Mouse (Mus musculus): Measurements from ENCODE around the gene D130043K22Rik.

D130043K22Rik gene

DNA sequence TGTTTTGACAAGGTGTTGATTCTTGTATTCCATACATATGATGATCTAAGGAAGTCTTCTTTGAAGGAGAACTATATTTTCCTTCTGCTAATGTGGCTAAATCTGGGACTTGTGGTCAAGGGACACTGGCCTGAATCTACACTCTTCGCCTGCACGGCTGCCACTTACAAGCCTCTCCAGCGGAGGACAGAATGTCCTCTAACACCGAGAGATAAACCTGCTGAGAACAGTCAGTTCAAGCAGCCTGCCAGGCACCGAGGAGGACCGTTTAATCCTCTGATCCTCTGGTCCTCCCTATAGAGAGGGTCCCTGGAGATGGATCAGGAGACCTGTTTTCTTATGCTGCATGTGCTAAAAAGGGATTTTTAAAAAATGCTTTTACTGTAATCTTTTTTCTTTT lies 58.5 kb downstream of the D130043K22Rik start:
- DNase-seq, result no peak

DNA sequence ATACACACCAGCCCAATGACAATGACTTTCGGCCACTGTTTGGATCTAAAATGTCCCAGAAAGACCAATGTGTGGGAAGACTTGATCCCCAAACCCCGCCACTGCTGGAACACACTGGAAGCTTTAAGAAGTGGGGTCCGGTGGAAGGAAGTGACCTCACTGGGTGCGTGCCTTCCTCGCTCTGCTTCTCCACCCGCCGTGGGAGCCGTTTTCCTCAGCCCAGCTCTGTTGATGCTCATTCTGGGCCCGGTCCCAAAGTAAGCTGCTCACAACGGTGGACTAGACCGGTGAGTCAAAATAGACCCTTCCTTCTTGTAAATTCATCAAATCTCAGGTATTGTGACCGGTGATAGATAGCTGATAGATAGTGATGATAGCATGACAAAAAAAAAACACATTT lies 60.5 kb downstream of the D130043K22Rik start:
- no peak for DNase-seq

DNA sequence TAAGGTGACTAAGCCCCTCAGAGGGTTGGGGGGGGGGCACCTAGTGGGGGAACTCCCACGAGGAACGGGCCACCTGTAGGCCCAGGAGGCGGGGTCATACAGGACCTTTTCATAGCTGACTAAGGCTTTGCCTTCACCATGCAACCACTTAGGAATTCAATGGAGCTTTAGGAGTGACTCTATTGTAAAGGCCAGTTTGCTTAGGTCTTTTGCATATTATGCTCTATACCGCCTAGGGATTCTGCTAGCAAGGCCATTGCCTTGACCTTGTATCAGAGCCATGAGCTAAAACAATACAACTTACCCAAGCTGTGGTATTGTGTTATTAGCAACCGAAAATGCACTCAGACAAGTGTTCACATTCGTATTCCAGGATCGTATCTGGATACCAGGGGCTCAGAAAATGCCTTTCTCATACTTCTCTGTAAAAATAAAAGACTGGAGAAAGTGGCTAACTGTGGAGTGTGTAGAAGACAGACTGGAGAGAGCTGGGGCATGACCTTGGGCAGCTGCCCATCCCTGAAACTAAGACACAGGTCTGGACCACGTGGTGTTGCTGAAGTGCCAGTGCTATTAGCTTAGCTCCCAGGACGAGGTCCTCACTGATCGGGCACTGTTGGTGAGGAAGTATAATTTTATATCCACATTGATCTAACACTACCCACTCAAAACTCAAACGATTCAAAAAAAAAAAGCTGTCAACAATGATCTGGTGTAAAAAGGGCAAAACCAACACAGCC lies 62.1 kb downstream of the D130043K22Rik start:
- no peak for DNase-seq

DNA sequence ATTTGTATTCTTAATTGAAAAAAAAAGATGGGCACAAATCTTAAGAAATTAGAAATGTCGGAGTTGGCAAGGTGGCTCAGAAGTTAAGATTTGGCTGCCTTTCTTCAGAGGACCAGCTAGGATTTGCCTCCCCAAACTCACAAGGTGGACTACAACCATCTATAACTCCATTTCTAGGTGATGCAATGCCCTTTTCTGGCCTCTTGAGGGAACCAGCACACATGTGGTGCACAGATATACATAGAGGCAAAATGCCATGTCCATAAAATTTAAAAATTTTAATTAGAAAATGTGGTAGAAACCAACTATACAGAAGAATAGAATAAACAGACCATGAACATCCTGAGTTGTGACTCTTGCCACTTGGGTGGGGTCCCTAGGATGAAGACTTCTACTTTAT lies 64.2 kb downstream of the D130043K22Rik start:
- no peak for DNase-seq

DNA sequence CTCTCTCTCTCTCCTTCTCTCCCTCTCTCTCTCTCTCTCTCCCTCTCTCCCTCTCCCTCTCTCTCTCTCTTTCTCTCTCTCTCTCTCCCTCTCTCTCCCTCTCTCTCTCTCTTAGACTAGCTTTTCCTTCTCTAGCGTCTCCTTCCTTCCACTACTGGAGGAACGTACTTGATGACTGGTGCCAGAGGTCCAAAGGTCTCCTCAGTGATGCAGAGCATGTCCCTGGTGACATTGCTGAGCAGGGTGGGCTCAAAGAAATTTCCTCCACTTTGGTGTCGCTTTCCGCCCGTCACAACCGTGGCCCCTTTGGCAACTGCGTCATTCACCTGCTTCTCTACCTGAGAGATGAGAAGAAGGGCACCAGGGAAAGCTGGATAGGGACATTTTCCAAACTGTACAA lies 68.6 kb downstream of the D130043K22Rik start:
- DNase-seq, result no peak

DNA sequence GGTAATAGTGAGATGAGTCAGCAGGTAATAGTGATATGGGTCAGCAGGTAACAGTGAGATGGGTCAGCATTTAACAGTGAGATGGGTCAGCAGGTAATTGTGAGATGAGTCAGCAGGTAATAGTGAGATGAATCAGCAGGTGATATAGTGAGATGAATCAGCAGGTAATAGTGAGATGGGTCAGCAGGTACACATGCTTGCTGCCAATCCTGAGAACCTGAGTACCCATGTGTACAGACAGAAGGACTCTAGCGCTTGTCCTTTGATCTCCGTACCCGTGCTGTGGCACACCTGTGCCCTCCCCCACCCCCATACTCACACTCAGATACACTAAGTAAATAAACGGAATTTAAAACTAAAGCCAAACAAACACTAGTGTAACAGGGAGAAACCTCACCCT lies 70.0 kb downstream of the D130043K22Rik start:
- DNase-seq, result no peak

DNA sequence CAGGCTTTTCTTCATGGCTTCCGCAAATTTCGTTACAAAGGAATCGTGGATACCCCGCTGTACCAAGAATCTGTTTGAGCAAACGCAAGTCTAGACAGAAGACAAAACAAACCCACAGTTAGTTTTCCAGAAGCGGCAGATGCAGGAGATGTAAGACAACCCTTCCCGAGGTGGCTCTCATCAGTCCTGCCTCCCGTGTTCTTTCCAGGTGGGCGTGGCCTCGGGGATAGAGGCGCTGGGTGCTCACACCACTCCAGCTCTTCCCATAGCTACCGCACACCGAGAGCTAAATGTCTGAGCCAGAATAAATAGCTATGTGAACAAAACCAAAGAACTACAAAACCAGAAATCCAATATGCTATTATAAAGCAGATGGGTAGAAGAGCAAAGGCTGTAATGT lies 70.9 kb downstream of the D130043K22Rik start:
- DNase-seq, result no peak

DNA sequence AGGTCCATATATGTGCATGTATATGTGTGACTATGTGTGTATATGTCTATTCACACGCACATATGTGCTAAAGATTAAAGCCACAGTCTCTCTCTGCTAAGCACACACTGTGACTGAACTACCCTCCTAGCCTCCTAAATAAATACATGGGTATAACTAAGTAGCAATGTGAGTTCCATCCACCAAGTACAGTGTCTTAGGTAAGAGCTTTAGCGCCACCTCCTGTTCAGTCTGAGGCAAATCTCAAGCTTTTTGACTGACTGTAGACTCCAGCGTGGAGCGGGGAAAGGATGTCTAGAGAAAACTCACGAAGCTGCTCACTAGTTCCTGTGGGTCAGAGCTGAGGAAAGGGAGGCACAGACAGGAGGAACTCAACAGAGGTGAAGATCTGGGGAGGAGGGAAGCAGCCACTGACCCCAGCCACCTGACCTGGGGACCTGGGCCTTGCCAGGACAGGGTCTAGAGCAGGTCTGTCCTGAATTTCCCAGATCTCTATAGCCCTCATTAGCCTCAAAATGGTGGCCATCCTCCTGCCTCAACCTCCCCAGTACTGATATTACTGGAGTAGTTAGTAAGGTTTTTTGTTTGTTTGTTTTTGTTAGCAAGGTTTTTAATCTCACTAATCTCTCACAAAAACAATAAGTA lies 75.5 kb downstream of the D130043K22Rik start:
- DNase-seq, result peak; percentile 84

DNA sequence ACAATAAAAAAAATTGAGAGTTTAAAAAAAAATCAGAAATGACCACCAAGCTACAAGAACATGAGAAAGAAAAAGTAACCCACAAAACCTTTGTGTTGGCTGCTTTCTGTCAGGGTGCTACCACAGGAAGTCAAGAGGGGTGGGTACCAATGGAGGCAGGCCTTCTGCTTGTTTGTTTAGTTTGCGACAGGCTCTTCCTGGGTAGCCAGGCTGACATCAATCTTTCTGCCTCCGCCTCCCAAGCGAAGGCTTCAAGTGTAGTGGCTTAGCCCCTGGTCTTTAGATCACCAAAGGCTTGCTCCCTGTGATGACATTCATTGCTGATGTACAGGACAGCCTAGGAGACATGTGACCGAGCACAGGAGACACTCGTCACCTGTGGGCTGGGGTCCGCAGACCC lies 76.3 kb downstream of the D130043K22Rik start:
- no peak for DNase-seq

DNA sequence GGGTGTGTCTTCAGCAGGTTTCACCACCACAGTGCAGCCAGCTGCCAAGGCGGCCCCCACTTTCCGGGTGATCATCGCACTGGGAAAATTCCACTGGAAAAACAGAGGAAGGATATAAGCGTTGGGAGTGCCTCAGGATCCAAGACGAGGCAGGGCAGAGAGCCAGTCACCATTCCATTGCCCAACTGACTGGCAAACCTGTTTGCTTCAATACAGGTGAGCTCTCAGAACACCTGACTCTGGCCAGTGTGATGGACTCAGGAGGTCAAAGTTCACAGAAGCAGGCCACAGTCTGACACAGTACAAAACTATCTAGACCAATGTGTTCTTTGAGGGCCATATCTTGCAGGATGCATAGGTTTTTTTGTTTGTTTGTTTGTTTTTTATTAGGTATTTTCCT lies 79.1 kb downstream of the D130043K22Rik start:
- no peak for DNase-seq

DNA sequence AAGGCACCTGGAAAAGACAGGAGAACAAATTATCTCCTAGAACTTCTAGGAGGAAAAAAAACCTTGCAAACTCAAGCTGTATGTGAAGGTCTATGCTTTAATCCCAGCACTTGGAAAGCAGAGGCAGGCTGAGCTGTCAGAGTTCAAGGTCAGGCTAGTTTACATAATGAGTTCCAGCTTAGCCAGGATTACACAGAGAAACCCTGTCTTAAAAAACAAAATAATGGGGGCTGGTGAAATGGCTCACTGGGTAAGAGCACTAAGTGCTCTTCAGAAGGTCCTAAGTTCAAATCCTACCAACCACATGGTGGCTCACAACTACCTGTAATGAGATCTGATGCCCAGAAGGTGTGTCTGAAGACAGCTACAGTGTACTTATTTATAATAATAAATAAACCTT lies 85.7 kb downstream of the D130043K22Rik start:
- DNase-seq, result no peak

DNA sequence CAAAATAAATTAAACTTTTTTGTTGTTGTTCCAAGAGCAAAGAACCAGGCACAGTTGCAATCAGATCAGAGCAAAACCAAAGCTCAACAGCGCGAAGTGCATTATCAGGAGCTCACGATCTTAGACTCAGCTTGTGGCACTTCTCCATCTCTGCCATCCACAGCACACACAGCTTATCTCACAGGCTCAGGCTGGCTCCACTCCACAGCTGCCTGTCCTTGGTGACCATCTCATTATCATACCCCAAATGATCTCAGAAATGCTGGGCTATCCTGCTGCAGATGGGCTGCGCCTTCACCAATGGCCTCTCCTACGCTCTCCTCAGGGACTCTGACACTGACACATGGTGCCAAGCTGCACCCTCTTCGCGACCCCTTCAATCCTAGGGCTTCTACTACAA lies 88.3 kb downstream of the D130043K22Rik start:
- no peak for DNase-seq

DNA sequence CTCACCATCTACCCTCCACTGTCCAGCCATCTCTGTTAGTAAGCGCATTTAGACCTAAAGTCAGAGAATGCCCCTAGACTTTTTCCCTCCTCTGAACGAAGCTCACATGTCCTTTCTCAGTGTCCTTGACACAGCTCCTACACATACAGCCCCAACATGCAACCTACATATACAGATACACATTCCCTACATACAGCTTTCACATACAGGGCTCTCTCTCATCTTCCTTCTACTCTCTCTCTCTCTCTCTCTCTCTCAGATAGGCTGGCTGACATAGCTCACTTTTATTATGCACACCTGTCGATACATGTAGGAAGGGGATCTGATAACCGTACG lies 91.8 kb downstream of the D130043K22Rik start:
- DNase-seq, result no peak

DNA sequence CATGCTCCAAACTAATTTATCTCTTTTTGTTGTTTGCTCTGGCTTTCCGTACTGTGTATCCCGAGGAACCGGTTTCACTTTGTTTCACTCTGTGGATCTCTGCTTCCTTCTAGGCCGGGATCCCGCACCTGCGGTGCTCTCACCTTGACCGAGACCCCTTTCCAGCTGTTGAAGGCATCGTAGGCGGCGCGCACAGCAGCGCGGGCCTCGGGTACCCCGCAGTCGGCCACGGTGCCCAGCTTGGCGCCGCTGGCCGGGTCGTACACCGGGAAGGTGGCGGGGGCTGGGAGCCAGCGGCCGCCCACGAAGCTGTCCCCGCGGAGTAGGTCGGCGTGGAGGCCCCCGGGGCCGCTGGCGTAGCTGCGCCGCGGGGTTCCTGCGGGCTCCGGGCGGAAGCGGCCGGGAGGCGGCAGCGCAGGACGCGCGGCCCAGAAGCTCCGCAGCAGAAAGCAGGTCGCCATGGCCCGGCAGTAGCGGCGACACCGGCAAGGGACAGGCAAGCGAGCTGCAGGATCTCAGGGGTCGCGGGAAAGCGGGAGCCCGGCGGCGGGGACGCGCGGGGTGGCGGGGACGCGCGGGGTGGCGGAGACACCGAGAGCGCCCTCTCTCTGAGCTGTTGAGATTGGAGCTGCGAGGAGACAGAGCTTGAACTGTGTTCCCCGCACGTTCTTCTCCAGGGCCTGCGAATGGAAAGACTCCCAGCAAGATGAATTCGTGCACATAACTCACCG lies 92.3 kb downstream of the D130043K22Rik start, which contains the start of gene Aldh5a1:
TSS of gene Aldh5a1 (minus strand) at position 554 of the 731 bp plus-strand sequence.
- DNase-seq, result peak; percentile 89

DNA sequence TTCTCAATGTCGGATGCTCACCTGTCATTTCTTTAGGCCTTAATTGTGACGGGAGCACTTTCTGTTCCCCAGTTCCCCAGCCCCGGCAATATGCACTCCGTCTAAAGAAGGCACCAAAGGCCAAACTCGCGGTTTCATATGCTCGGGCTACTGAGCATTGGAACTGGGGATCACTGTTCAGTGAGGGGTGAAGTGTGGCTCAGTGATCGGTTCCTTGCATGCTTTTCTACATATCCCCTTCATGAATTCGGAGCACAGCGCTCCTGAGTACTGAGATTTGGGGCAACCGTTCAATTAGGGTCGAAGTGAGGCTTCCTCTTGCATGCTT lies 92.9 kb downstream of the D130043K22Rik start:
- DNase-seq, result no peak

DNA sequence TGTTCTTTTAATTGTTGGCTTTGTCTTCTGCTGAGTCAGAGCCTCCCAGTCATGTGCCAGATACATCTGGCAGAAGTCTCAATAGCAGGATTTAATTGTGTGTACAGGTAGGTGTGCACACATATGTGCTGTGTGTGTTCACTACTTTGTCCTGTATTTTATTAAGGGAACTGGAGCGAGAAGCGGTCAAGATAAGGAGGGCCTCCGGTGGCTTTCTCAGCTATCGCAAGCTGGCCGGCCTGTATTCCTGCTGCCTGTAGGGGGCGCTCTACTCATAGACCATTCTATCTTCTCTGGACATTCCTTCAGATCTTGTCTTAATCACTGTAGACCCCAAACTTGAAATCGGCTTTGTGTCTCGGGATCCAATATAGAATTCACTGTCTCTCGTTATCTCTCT lies 93.7 kb downstream of the D130043K22Rik start:
- peak; percentile 85 for DNase-seq

DNA sequence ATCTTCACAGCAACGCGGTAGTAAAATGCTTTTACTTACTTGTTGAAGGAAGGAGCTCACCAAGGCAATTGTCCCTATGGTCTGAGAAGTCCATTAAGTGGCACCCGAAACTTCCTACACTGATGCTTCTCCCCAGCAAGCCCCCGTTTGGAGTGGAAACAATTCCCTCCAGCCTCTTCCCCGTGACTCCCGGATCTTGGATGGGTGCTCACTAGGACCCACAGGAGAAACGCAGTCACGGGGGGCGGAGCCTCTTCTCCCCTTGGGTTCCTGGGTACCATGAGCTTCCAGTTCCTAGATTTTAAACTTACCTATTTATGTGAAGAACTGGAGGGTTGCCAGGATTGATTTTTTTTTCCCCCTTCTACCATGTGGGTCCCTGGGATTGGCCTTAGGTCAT lies 94.5 kb downstream of the D130043K22Rik start:
- no peak for DNase-seq

DNA sequence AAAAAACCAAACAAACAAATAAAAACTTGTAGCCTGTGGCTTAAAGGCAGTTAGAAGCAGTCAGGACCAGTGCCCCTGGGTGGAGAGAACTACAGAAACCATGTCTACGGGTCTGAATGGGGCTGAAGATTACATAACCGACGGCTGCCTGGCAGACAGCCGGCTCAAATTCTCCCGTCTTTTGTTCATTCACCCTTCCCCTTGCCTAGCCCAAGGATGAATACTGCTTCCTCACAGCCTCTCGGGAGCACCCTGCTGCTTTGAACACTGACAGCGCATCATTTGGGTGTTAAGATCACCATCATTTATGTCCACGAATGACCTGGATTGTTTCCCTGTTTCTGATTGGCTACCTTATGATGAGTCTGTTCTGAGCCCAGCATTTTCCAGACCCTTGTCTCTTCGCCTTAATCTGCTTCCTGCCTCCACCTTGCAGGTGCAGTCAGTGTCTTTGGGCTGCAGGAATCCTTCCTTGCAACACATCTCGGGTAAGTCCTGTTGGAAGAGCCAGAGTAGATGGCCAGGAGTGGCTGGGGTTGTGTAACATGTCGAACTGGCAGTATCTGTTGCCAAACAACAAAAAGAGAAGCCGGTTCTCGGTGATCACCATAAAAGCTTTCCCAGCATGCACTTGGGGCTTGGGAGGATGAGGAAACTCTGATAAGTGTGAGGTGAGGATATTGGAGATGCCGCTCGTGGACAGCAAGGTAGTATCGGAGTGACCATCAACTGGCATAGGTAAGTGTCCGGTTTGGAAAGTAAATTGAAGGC lies 97.8 kb downstream of the D130043K22Rik start, which contains the start of gene Gpld1:
TSS of gene Gpld1 (plus strand) at position 641 of the 771 bp plus-strand sequence.
- no peak for DNase-seq

DNA sequence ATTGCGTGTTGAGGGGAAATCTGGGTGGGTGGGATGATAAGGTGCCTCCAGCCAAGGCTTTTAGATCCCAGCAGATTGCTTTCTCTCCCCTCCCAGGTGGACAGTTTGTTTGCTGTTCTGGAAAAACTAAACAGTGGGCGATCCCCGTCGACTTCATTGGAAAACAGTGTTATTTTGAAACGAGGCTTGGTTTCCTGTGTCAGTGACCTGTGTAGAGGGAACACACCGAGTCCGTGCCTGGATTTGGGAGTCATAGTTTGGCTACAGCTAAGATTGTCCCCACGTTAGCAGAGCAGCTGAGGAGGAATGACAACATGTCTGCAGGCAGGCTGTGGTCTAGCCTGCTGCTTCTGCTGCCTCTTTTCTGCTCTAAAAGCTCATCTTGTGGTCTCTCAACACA lies 98.4 kb downstream of the D130043K22Rik start:
- no peak for DNase-seq

DNA sequence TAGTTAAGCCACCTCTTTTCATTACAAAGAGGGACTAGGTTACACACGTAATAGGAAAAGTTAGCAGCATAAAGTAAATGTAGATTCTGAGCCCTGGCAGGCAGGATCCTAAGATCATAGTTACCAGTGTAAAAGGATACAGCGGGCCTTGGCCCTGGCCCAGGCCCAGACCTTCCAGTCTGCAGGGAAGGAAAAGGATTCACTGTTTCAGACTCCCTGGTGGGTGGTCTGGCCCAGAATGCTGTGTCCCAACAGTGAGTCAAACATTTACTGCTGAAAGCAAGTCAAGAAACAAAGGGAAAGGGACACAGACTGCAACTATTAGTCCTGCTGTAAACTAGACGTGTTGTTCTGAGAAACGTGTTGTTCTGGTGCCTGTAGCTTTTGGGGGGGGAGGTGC lies 100.6 kb downstream of the D130043K22Rik start:
- DNase-seq, result peak; percentile 31

DNA sequence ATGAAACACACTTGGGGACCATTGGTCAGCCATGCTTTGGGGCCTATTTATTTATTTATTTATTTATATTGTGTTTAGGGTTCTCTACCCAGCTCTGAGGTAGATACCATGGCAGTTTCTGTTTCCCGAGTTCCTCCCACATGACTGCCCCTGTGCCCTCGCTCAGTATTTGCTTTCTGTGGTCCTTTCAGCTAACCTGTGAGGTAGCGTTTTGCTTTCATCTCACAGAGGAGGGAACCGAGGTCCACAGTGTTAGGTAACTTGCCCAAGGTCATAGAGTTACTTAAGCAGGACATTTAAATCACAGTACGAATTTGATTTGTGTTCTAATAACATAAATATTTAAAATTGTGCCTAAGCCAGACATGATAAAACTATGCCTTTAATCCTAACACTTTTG lies 102.2 kb downstream of the D130043K22Rik start:
- no peak for DNase-seq

DNA sequence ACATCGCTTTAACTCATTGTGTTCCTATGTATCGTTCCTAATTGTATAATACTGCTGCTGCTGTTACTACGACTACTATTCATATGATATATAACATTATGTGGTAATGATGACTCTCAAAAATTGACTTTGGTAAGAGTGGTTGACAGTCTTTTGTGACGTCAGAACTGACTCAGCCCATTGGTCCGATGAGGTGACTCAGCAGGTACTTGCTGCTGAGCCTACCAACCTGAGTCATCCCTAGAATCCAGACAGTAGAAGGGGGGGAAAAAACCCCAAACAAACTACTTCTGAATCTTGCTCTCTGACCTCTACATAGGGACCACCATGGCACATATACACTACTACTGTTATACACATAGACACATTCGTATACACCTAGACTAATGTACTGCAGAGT lies 103.9 kb downstream of the D130043K22Rik start:
- no peak for DNase-seq
